ENCODE assay signal across 8 mouse cellular contexts in genomic region chr1:182019926-182020801, GRCm38 (mm10). TPM values are rescaled to one million over a fixed set of nuclear protein-coding genes. Genes with fewer than 3 reads are reported as not detected.
DNase-seq lines count a peak whose midpoint lies in the region; ATAC-seq and TF ChIP-seq lines count a peak whose summit lies in the region.

Enah (minus strand) TSS chr1:182019990.

- H3K36me3 ChIP-seq in E14TG2a.4 (ENCODE audit: insufficient read depth, low read length) = peaks cover 32% of the 10 kb centered on the region
- H3K36me3 ChIP-seq in forebrain, embryonic 16.5 days (ENCODE audit: control insufficient read depth, insufficient read depth) = no peaks in the 10 kb centered on the region
- no peaks in the 10 kb centered on the region for H3K36me3 ChIP-seq in liver, postnatal 0 days (replicated peaks; ENCODE audit: insufficient read depth, low read length)

- peak; percentile 68 for DNase-seq in cerebellum, adult 11 months
- DNase-seq in heart, postnatal 10 days = peak; percentile 68 to 72
- DNase-seq in layer of hippocampus, adult 18-20 months (ENCODE audit: low spot score in 2 of 2) = peak; percentile 58 to 71
- DNase-seq in liver, postnatal 0 days = peak; percentile 17
- peak; percentile 66 for DNase-seq in thymus, postnatal 4 days

- H3K4me3 ChIP-seq in E14TG2a.4 (replicated peaks; ENCODE audit: low read length) = peak within 1 kb of the TSS; percentile 91
- peak within 1 kb of the TSS; percentile 79 for H3K4me3 ChIP-seq in forebrain, embryonic 16.5 days (replicated peaks; ENCODE audit: low read length)
- peak within 1 kb of the TSS; percentile 50 for H3K4me3 ChIP-seq in liver, postnatal 0 days (ENCODE audit: low read depth, low read length)
- peak within 1 kb of the TSS; percentile 92 for H3K4me3 ChIP-seq in olfactory bulb, adult 2 months (ENCODE audit: insufficient read depth, low read depth, low read length)

- TF ChIP-seq CTCF in E14TG2a.4 (conservative IDR thresholded peaks at IDR 0.05; ENCODE audit: low read length) = no peak
- no peak for TF ChIP-seq CTCF in liver, postnatal 0 days (IDR thresholded peaks at IDR 0.05; ENCODE audit: low read depth)
- no peak for TF ChIP-seq CTCF in olfactory bulb, adult 2 months (IDR thresholded peaks at IDR 0.05; ENCODE audit: insufficient read depth, low read depth, low read length)

- under 1% methylated on average over 58 of the region's 109 CpGs for WGBS in forebrain, embryonic 16.5 days
- 3% methylated on average over 57 of the region's 109 CpGs for WGBS in liver, postnatal 0 days (ENCODE audit: insufficient replicate concordance)
- under 1% methylated on average over 102 of the region's 109 CpGs for WGBS in olfactory bulb, adult 2 months

- H3K9me3 ChIP-seq in E14TG2a.4 (ENCODE audit: low read length) = peaks cover 10% of the 10 kb centered on the region
- no peaks in the 10 kb centered on the region for H3K9me3 ChIP-seq in forebrain, embryonic 16.5 days (ENCODE audit: control insufficient read depth, low read length)
- H3K9me3 ChIP-seq in liver, postnatal 0 days (ENCODE audit: low read length) = no peaks in the 10 kb centered on the region

- no peaks in the 10 kb centered on the region for H3K27me3 ChIP-seq in E14TG2a.4 (ENCODE audit: insufficient read depth, low read length)
- no peaks in the 10 kb centered on the region for H3K27me3 ChIP-seq in forebrain, embryonic 16.5 days (replicated peaks; ENCODE audit: control insufficient read depth, insufficient read depth, low read length)
- H3K27me3 ChIP-seq in liver, postnatal 0 days (ENCODE audit: insufficient read depth, low read length) = peaks cover 45% of the 10 kb centered on the region

- peak within 1 kb of the TSS; percentile 94 for H3K9ac ChIP-seq in forebrain, embryonic 16.5 days (replicated peaks; ENCODE audit: low read depth, low read length)
- H3K9ac ChIP-seq in liver, postnatal 0 days (replicated peaks) = peak within 1 kb of the TSS; percentile 14

- peak within 1 kb of the TSS; percentile 98 for H3K27ac ChIP-seq in forebrain, embryonic 16.5 days (ENCODE audit: low read length)
- H3K27ac ChIP-seq in liver, postnatal 0 days (ENCODE audit: low read depth) = no peak within 1 kb of the TSS
- peak within 1 kb of the TSS; percentile 89 for H3K27ac ChIP-seq in olfactory bulb, adult 2 months (ENCODE audit: insufficient read depth, low read depth, low read length)

- ATAC-seq in forebrain, embryonic 16.5 days = peak; percentile 80
- ATAC-seq in liver, postnatal 0 days = peak; percentile 58; the same call in 1 of the 2 replicates

- H3K4me2 ChIP-seq in forebrain, embryonic 16.5 days (ENCODE audit: low read length) = peak within 1 kb of the TSS; percentile 74
- H3K4me2 ChIP-seq in liver, postnatal 0 days (ENCODE audit: low read depth, low read length) = peak within 1 kb of the TSS; percentile 76

- peaks cover 54% of the 10 kb centered on the region for H3K4me1 ChIP-seq in E14TG2a.4 (replicated peaks; ENCODE audit: low read depth, low read length)
- peaks cover 21% of the 10 kb centered on the region for H3K4me1 ChIP-seq in forebrain, embryonic 16.5 days (replicated peaks; ENCODE audit: control insufficient read depth, insufficient read depth, low read length)
- no peaks in the 10 kb centered on the region for H3K4me1 ChIP-seq in liver, postnatal 0 days (ENCODE audit: insufficient read depth)
- H3K4me1 ChIP-seq in olfactory bulb, adult 2 months (ENCODE audit: control insufficient read depth, insufficient read depth, low read length) = peaks cover 4% of the 10 kb centered on the region; the same call in 1 of the 2 replicates

- intact Hi-C loops in heart, postnatal 10 days (cut with DNase I) = loop anchor here (2.0 to 5.0 kb wide), 4 partner anchors 71 to 133 kb away; no protein-coding TSS in a partner anchor

- TF ChIP-seq EP300 in liver, postnatal 0 days (IDR thresholded peaks at IDR 0.05; ENCODE audit: low read depth) = no peak

- TF ChIP-seq POLR2A in olfactory bulb, adult 2 months (IDR thresholded peaks at IDR 0.05; ENCODE audit: insufficient read depth, low read depth, low read length) = peak; percentile 22; the same call in 1 of the 2 replicates

RNA-seq across cellular contexts. Expression of gene Enah, which starts in this region (rescaled TPM):
- 28.0 and 35.6 TPM in 2 replicates for polyA plus RNA-seq in forebrain, embryonic 16.5 days (2015; fragmentation: Nextera tagmentation; extraction: Ambion mirVana)
- total RNA-seq in heart, postnatal 10 days (2021) = 100 to 1,000 TPM; 140 to 156 TPM
- total RNA-seq in layer of hippocampus, adult 18-20 months (2021) = 100 to 1,000 TPM; 183 to 190 TPM
- polyA plus RNA-seq in liver, postnatal 0 days (2015; fragmentation: Nextera tagmentation; extraction: Ambion mirVana) = 0.36 and 0.41 TPM in 2 replicates
- polyA plus RNA-seq in olfactory bulb, adult 2 months (2012; ENCODE audit: insufficient read depth, insufficient read length, low replicate concordance, missing spikeins) = 161 TPM in 1 of 2 replicates, not detected in the other

Comparison
In these comparisons a context has a peak if more than half of its experiments do, and no peak if none do; other contexts are left out.
1. Peak in DNase-seq, ATAC-seq, H3K4me3 ChIP-seq, H3K9ac ChIP-seq and H3K4me2 ChIP-seq in liver, postnatal 0 days; RNA of the gene not detected or under 1 TPM.
2. DNase-seq: peak in every context shown above with its lines; median percentile 70 in heart, postnatal 10 days; 68 in cerebellum, adult 11 months; 66 in thymus, postnatal 4 days; 64 in layer of hippocampus, adult 18-20 months; 17 in liver, postnatal 0 days.